Mouse (Mus musculus): ENCODE measurements at regions not wholly inside any gene's neighbourhood (a gene's known extent, or its start where the extent isn't known, plus 50 kb on each side); places are given as distances from the start of the nearest gene placed in this dataset.

DNA sequence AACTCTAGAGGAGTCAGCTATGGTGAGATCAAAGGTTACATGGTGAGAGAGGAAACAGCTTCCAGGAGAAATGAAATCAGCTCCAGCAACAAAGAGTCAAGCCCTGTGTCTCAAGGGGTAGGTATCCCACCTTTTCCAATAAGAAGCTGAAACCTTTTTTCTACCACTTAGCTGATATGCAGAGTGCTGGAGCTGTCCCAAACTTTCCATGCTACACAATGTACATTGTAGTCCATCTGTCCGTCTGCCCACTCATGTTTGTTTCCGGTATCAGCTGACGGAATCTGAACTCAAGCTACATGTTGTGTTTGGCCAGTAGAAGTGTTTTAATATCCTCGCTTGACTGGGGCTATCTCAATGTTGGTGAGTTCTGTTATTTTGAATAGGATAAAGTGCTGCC, 83.6 kb upstream of the Ngf start:
- no peak for DNase-seq

GRCm38 (mm10) chr3:102384596-102384995, 85.1 kb upstream of the Ngf start:
- DNase-seq: no peak

- DNase-seq: no peak
Measured at GRCm38 (mm10) chr3:102383671-102384070, 86.0 kb upstream of the Ngf start.

DNA sequence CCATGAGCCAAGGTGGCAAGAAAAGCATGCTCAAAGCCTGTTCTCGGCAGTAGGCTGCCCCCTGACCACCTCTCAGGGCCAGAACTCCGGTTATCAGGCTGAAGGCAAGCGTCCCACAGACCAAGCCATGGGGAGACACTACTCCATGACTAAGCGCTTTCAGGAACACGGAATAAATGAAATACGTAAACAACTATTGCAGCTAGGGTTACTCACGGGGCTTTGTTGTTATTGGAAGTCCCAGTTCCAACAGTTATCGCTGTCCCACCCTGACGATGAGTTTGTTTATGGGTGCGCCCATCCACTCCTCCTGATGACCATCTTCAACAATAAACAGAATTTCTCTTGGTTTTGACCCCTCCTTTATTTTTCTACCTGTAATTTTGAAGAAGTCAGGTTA, 88.0 kb upstream of the Ngf start:
- no peak for DNase-seq

GRCm38 (mm10) chr3:102374381-102375060, 95.2 kb upstream of the Ngf start:
- DNase-seq: no peak

DNA sequence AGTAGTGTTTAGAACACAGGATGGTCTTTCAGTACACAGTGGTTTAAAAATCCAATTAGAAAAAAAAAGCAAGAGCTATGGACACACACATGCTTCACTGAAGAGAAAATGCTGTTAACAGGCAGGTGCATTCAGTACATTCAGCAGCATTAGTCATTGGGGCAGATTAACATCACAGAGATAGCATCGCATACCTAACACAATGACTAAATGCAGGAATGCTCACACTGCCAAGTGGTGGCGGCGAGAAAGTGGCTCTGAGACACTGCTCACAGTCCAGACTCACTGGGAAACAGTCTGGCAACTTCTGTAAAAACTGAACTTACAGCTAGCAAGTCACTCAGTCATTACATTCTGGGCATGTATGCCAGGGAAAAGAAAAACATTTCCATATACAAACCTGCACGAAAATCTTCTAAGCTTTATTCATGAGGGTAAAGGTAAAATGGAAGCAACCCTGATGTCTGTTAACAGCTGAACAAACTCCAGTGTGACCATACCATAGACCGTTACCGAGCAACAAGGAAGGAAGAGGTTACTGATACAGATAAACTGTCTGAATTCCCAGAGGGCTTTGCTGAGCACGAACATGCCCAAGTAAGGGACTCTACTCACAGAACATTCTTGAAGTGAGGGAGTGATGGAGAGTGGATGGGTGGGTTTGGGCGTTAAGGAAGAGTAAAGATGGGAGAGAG, 97.4 kb upstream of the Ngf start:
- DNase-seq: no peak

DNA sequence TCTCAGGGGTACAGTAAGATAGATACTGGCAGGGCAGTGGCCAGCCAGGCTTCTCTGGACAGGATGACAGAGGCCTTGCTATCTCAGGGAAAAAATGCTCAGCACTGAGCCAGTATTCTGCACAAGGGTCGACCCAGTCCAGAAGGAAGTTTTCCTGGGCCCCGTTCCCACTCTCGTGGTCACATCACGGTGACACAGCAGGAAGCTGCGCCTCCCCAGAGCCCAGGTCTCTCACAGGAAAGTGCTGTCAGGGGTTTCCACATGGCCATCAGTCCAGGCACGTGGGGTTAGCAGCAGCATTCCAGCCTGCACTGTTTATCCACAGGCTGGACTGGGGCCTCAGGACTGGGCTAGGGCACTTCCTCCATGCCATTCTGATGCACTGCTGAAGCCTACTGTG, 103.5 kb upstream of the Ngf start:
- DNase-seq: no peak

DNA sequence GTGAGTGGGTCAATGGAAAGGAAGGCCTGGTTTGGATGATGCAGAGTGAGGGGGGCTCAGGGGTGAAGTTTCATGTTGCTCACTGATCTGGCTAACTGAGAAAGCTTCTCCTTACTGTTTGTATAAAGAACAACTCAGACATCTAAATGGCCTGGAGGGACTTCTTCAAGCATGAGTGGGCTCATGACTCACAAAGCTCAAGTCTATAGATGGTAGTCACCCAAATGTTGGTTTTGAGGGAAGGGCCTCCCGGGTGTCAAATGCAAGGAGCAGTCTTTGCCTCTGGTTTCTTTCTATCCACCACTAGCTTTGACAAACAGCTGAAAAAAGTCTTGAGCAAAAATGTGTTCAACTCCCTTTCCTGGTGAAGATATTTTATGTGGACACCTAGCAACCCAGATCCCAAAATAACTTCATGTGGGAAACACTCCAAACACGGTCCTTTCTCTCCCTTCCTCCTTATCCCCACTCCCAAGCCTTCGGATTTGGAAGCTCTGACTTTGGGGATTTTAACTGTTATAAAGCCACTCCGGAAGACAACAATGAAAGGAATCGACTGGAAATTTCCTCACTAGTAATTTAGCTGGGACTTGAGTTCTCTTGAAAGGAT, 105.3 kb upstream of the Ngf start:
- DNase-seq: no peak

- no peak for DNase-seq
Measured at GRCm38 (mm10) chr3:102360732-102361280, 108.9 kb upstream of the Ngf start.

GRCm38 (mm10) chr3:102358801-102359200, 110.9 kb upstream of the Ngf start:
- no peak for DNase-seq

DNA sequence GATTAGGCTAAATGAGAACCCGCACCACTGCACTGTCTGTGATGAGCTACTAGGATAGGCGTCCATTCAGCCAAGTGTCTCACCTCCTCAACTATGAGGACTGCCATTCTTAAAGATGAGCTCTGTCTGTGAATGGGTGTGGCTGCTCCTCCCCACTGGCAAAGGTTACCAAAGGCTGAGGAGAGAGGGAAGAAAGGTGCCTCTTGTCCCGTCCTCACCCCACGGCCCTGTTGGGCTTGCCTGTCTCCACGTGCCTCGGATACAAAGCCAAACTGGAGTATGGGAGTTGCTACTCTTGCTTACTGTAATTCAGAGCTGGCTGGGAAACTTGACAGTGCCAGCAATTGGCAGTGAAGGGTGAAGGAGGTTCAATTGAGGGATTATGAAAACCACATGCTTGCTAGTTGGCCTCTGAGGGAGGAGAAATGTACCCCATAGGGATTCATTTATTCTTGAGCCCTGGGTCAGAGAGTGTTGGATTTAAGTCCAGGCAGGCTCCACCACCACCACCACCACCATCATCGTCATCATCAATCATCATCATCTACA, 112.6 kb upstream of the Ngf start:
- DNase-seq: no peak

- DNase-seq: no peak
Measured at GRCm38 (mm10) chr3:102355352-102355751, 114.4 kb upstream of the Ngf start.

DNA sequence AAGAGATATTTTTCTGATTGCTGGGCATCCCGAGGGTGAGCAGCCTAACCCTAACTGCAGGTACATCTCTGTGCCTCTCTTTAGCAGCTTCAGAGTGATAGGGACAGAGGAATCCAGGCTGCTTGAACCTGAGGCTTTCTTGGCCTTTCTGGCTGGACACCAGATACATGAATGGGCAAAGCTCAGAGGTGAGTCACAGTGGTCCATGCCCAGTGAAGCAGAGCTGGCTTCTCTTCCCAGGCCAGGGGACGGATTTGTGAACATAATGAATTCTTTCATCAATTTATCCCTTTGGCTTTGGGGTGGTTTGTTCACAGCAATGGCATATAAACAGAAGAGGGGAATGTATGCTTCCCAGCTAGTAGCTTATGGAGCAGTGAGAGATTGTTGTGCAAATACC, 114.9 kb upstream of the Ngf start:
- no peak for DNase-seq

DNA sequence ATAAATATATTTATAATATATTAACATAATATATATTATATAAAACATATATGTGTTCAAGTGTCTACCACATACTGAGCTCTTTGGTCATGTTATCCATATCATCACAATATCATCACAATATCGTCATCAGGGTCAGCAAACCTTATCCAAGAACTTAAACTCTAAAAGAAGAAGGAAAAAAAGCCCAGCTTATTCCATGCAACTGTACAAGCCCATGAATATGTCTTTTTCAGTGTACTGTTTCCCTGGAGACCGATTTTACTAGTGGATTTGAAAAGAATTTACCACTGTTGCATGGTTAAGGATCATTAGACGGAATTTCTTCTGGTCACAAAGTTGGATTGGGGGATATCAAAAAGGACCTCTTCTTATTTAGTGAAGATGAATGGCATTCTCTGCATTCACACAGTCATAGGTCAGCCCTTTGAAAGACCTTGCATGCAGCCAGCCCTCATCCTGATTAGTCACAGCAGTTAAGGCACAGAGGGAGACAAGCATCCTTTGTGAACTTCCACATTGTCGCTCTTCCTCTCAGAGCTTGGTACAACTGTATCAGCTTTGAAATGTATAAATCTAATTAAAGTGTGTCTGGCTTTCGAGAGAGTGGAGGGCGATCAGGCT, 116.3 kb upstream of the Ngf start:
- DNase-seq: no peak

DNA sequence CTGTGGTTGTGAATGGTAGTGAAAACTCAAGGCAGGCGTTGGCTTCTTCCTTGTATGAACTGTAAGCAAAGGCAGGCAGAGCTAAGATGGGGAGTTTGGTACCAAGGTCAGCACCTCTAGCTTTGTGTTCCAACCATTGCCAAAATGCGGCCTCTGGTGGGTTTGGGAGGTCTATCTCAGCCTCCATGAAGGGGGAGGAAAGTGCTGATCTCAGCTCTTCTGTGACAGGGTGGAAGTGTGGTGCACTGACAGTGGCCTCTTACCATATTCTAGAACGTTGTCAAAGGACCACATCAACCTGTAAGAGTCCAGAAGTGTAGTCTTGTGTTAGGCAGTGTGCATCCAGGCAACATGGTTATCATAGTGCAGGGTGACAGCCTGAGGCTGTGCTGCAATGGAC, 123.6 kb upstream of the Ngf start:
- no peak for DNase-seq

- no peak for DNase-seq
Measured at GRCm38 (mm10) chr3:102345291-102345690, 124.4 kb upstream of the Ngf start.

GRCm38 (mm10) chr3:102340731-102341130, 129.0 kb upstream of the Ngf start:
- no peak for DNase-seq

GRCm38 (mm10) chr3:102337881-102338280, 131.8 kb upstream of the Ngf start:
- DNase-seq: no peak

GRCm38 (mm10) chr3:102336184-102336583, 131.7 kb upstream of the Vangl1 start:
- DNase-seq: no peak

DNA sequence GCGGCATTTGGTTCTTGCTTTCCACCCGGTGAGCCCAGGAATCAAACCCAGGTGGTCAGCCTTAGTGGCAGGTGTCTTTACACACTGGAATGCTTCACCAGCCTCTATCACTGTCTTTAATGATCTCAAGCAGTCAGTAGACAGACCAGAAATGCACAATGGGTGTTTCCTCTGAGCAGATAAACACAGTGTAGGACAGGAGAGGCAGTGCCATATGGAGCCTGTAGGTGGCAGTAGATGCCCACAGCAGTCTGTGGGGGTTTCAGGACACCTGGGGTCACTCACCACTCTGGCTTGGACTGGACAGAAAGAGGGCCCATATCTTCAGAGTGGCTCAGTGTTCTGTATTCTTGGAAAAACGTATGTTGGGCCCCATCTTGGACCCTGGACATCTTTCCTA, 130.7 kb upstream of the Vangl1 start:
- peak in 1 of 2 experiments; percentile 6 for DNase-seq

DNA sequence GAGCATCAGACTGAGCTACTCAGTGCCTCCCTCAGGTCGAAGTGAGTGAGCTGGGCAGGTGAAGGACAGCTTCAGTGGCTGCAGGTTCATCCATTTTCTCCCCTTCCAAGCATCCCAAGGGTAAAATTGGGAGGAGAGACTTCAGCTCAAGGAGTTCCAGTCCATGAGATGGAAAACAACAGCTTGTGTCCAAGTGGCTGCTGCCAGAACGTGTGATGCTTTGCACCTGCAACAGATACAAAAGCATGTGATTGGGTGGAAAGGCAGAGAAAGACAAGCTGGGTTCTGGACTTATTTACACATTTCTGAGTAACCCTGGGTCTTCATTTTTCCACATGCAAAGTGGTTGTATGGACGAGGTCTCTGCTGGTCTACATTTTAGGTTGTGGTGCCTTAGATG, 127.7 kb upstream of the Vangl1 start:
- DNase-seq: no peak

- DNase-seq: no peak
Measured at GRCm38 (mm10) chr3:102319331-102319730, 114.8 kb upstream of the Vangl1 start.

DNA sequence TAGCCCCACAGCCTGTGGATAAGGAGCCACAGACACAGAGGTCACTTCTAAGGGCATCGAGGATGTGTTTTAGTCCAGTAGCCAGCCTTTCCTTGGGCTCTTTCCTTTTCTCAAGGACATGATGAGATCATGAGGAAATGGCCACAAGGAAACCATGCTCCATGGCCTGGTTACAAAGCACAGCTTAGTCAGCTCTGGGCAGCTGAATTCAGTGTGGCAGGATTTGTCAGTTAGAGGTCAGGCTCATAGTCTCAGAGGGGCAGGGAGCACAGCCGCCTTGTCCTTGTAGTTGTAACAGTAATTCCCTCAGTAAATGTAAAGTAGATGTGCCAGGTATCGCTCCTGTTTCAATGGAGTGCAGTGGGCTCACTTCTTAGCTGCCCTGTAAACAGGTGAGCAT, 111.7 kb upstream of the Vangl1 start:
- no peak for DNase-seq

All from thymus, postnatal 36 days (tissue).